In the genomic region with DNA sequence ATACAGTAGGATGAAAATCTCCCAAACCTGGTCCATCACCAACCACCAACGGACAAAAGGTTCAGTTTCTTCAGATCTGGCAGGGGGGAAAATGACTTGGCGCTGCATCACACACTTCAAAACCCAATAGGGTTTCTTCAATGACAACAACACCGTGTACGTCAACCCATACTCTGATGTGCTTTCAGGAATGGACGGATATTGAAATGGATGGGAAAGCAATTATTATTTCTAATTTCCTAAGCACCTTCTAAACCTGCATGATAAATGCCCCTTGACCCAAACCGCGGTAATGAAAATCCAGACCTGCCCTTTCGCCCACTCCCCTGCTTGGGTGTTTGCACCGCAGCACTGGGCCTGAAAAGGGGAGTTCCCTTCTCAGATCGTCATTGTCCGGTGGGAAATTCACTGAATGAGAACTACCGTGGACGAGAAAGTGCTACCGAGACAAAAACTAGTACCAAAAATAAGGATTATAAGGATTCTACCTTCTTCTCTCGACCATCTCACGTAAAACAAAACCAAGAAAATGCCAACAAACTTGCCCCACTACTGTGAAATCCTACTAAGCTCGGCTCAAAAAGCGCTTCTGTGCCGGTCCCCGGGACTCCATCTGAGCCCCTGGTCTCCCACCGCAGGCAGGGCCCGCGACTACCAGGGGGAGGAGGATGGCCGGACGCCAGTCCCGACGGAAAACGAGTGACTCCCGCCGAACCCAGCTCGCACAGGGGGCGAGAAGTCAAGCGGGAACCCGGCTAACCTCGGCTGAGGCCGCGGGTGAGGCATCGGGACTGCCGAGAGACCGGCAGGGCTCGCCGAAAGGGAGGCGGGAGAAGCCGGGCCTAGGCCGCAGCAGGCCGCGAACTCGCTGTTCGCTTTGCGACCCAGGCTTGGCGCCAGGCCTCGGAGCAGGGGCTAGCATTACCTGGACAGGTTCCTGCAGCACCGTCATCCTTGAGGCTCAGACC, we compare ENCODE assay signal across 8 mouse cellular contexts. TPM values are rescaled to one million over a fixed set of nuclear protein-coding genes. Genes with fewer than 3 reads are reported as not detected.
DNase-seq lines count a peak whose midpoint lies in the region; ATAC-seq lines count a peak whose summit lies in the region.

No protein-coding gene starts in this region.

- H3K4me2 ChIP-seq in heart, embryonic 11.5 days: peak overlapping the region; percentile 71
- peak overlapping the region; percentile 82 for H3K4me2 ChIP-seq in kidney, embryonic 16.5 days (replicated peaks; ENCODE audit: low read depth, low read length)

- H3K27ac ChIP-seq in heart, embryonic 11.5 days (ENCODE audit: low read depth, low read length): peak overlapping the region; percentile 91
- peak overlapping the region; percentile 94 for H3K27ac ChIP-seq in kidney, embryonic 16.5 days (ENCODE audit: low read length)

- H3K36me3 ChIP-seq in heart, embryonic 11.5 days (ENCODE audit: control insufficient read depth, insufficient read depth, low read length): no peaks in the 10 kb centered on the region
- 0 out of 2 replicates have a peak, but pooled peaks cover 2% of the 10 kb centered on the region for H3K36me3 ChIP-seq in kidney, embryonic 16.5 days (ENCODE audit: insufficient read depth, low read length)

- under 1% methylated on average over 53 of the region's 53 CpGs for WGBS in heart, embryonic 11.5 days (ENCODE audit: insufficient replicate concordance)
- under 1% methylated on average over 53 of the region's 53 CpGs for WGBS in kidney, embryonic 16.5 days

- H3K27me3 ChIP-seq in heart, embryonic 11.5 days (ENCODE audit: control insufficient read depth, insufficient read depth, low read length): no peaks in the 10 kb centered on the region
- no peaks in the 10 kb centered on the region for H3K27me3 ChIP-seq in kidney, embryonic 16.5 days (ENCODE audit: insufficient read depth, low read length)

- peak overlapping the region; percentile 95 for H3K4me3 ChIP-seq in heart, embryonic 11.5 days (ENCODE audit: low read depth, low read length)
- peak overlapping the region; percentile 87 for H3K4me3 ChIP-seq in kidney, embryonic 16.5 days (ENCODE audit: low read length)

- H3K9ac ChIP-seq in heart, embryonic 11.5 days (ENCODE audit: low read depth, low read length): peak overlapping the region; percentile 96
- peak overlapping the region; percentile 99 for H3K9ac ChIP-seq in kidney, embryonic 16.5 days (replicated peaks; ENCODE audit: low read length)

- peaks cover 4% of the 10 kb centered on the region; the same call in 1 of the 2 replicates for H3K4me1 ChIP-seq in heart, embryonic 11.5 days (ENCODE audit: control insufficient read depth, insufficient read depth, low read length)
- H3K4me1 ChIP-seq in kidney, embryonic 16.5 days (ENCODE audit: insufficient read depth, low read length): peaks cover 12% of the 10 kb centered on the region

- DNase-seq in right cerebral cortex, adult 18-20 months: peak; percentile 48
- DNase-seq in right cerebral cortex, adult 2 months (ENCODE audit: low spot score in 2 of 2): no peak
- peak; percentile 54 for DNase-seq in embryo, embryonic 10.5 days (ENCODE audit: low spot score)
- DNase-seq in lung, postnatal 14 days: peak; percentile 78
- DNase-seq in ovary, postnatal 36 days (ENCODE audit: low spot score): peak; percentile 27
- no peak for DNase-seq in frontal cortex, postnatal 14 days (ENCODE audit: low spot score in 2 of 2)

- peak; percentile 79 for ATAC-seq in heart, embryonic 11.5 days (replicated peaks; ENCODE audit: insufficient number of reproducible peaks, low FRiP score, low TSS enrichment)
- no peak; the same call in 1 of the 2 replicates for ATAC-seq in kidney, embryonic 16.5 days (ENCODE audit: low FRiP score, low TSS enrichment)

- no peaks in the 10 kb centered on the region for H3K9me3 ChIP-seq in heart, embryonic 11.5 days (replicated peaks; ENCODE audit: control insufficient read depth, low read length)
- H3K9me3 ChIP-seq in kidney, embryonic 16.5 days (ENCODE audit: low read length): no peaks in the 10 kb centered on the region

RNA-seq across cellular contexts. Expression of a gene that starts 0.7 kb away (rescaled TPM):
- 34.4 and 44.6 TPM in 2 replicates for polyA plus RNA-seq in heart, embryonic 11.5 days (2014; fragmentation: Nextera tagmentation; extraction: Ambion mirVana)
- 34.7 and 37.1 TPM in 2 replicates for polyA plus RNA-seq in kidney, embryonic 16.5 days (2015; fragmentation: Nextera tagmentation; extraction: Ambion mirVana)

RNA-seq across cellular contexts. Expression of a gene that starts 0.7 kb away (rescaled TPM):
- 3,018 and 3,194 TPM in 2 replicates for polyA plus RNA-seq in heart, embryonic 11.5 days (2014; fragmentation: Nextera tagmentation; extraction: Ambion mirVana)
- 7.1 and 11.6 TPM in 2 replicates for polyA plus RNA-seq in kidney, embryonic 16.5 days (2015; fragmentation: Nextera tagmentation; extraction: Ambion mirVana)

RNA-seq across cellular contexts. Expression of a gene that starts 58.1 kb away (rescaled TPM):
- 3.9 and 4.6 TPM in 2 replicates for polyA plus RNA-seq in heart, embryonic 11.5 days (2014; fragmentation: Nextera tagmentation; extraction: Ambion mirVana)
- 2.2 and 3.1 TPM in 2 replicates for polyA plus RNA-seq in kidney, embryonic 16.5 days (2015; fragmentation: Nextera tagmentation; extraction: Ambion mirVana)

Comparison
In these comparisons a context has a peak if more than half of its experiments do, and no peak if none do; other contexts are left out.
1. DNase-seq: peak in right cerebral cortex, adult 18-20 months (single experiment), embryo, embryonic 10.5 days (single experiment), lung, postnatal 14 days (single experiment) and ovary, postnatal 36 days (single experiment); none in right cerebral cortex, adult 2 months (0 of 2) and frontal cortex, postnatal 14 days (0 of 2).
2. RNA of a gene that starts 0.7 kb away (polyA plus RNA-seq): 3,018 to 3,194 TPM in heart, embryonic 11.5 days; 7.1 to 11.6 TPM in kidney, embryonic 16.5 days; every median in the first group is over 100 times any median in the second.